Mouse (Mus musculus) ES-Bruce4 (cell line): ENCODE data around the gene Gm8206. TPM values are rescaled to one million over a fixed set of nuclear protein-coding genes. Genes with fewer than 3 reads are reported as not detected.
"Not testable (repeated sequence)": the region's sequence is repeated elsewhere in the genome, so short reads cannot be mapped to it uniquely, and the experiment has no call there.

Experiments
- H3K27ac ChIP-seq: 2 replicates; pipeline ENCODE4 v1.5.1; 2012; ENCODE audit warnings: low read length, inconsistent platforms; ENCODE audit not compliant: insufficient read depth
- H3K27me3 ChIP-seq: 2 replicates; pipeline ENCODE4 v1.6.1; 2012; ENCODE audit warnings: mild to moderate bottlenecking, low read length, inconsistent platforms; ENCODE audit not compliant: control insufficient read depth, poor library complexity, insufficient read depth, severe bottlenecking
- H3K36me3 ChIP-seq: 2 replicates; pipeline ENCODE4 v1.6.1; 2012; ENCODE audit warnings: inconsistent platforms, mild to moderate bottlenecking, low read length, moderate library complexity; ENCODE audit not compliant: control insufficient read depth, poor library complexity, insufficient read depth, severe bottlenecking
- H3K4me1 ChIP-seq: one replicate; pipeline ENCODE4 v1.8.1; 2011; ENCODE audit warnings: low read length; ENCODE audit not compliant: control insufficient read depth, insufficient read depth
- H3K4me3 ChIP-seq: 2 replicates; pipeline ENCODE4 v1.5.1; 2011; ENCODE audit warnings: low read depth, mild to moderate bottlenecking, low read length
- H3K9ac ChIP-seq: 2 replicates; pipeline ENCODE4 v1.6.1; 2012; ENCODE audit warnings: low read depth, mild to moderate bottlenecking, inconsistent platforms; ENCODE audit not compliant: poor library complexity, severe bottlenecking
- H3K9me3 ChIP-seq: replicated peaks from 2 replicates; pipeline ENCODE4 v1.6.1; 2012; ENCODE audit warnings: mild to moderate bottlenecking, low read length, inconsistent platforms; ENCODE audit not compliant: control insufficient read depth, poor library complexity, insufficient read depth, severe bottlenecking
- CTCF ChIP-seq: IDR thresholded peaks from one replicate; pipeline ENCODE4 v1.8.1; 2011; ENCODE audit warnings: low read depth, low read length
- polyA plus RNA-seq: library from polyadenylated mRNA; stranded (reverse); fragments of >200 nt; gene quantifications from 2 replicates; pipeline ENCODE4 v1.2.4, GENCODE M21; 2011; ENCODE audit warnings: low read depth; ENCODE audit not compliant: missing spikeins, insufficient read depth, insufficient read length

The Gm8206 gene
- polyA plus RNA-seq, result 0.90 and 2.8 TPM in 2 replicates

- not testable (repeated sequence) for H3K4me1 ChIP-seq, H3K4me3 ChIP-seq, H3K9ac ChIP-seq, H3K36me3 ChIP-seq, H3K27me3 ChIP-seq, H3K9me3 ChIP-seq, H3K27ac ChIP-seq
Measured at GRCm38 (mm10) chr14:6093842-6094241, at the start of gene Gm8206. TSS of gene Gm8206 (minus strand) at chr14:6093942.

GRCm38 (mm10) chr14:6125707-6126106 lies 32.0 kb upstream of the Gm8206 start, which contains the start of gene Gm3476:
TSS of gene Gm3476 (minus strand) at chr14:6125807.
- not testable (repeated sequence) for H3K4me3 ChIP-seq, H3K4me1 ChIP-seq, H3K36me3 ChIP-seq, H3K27me3 ChIP-seq, H3K9ac ChIP-seq, H3K27ac ChIP-seq, H3K9me3 ChIP-seq

GRCm38 (mm10) chr14:6108272-6108925 lies 14.7 kb upstream of the Gm8206 start, which contains the start of gene Gm3468:
TSS of gene Gm3468 (minus strand) at chr14:6108665.
- H3K9ac ChIP-seq, result peak within 1 kb of the TSS; percentile 35; the same call in 1 of the 2 replicates
- H3K36me3 ChIP-seq, H3K27me3 ChIP-seq, H3K27ac ChIP-seq, H3K9me3 ChIP-seq, H3K4me1 ChIP-seq: not testable (repeated sequence)
- TF ChIP-seq CTCF, result peak; percentile 27
- peak within 1 kb of the TSS; percentile 61 for H3K4me3 ChIP-seq

- not testable (repeated sequence) for H3K27ac ChIP-seq, H3K9me3 ChIP-seq, H3K4me1 ChIP-seq, H3K9ac ChIP-seq, H3K36me3 ChIP-seq, H3K4me3 ChIP-seq, H3K27me3 ChIP-seq
Measured at GRCm38 (mm10) chr14:6107500-6107899, 13.8 kb upstream of the Gm8206 start.

GRCm38 (mm10) chr14:6058167-6058566 lies 35.6 kb downstream of the Gm8206 start, which contains the start of gene Gm6337:
TSS of gene Gm6337 (minus strand) at chr14:6058267.
- not testable (repeated sequence) for H3K27ac ChIP-seq, H3K27me3 ChIP-seq, H3K9me3 ChIP-seq, H3K9ac ChIP-seq, H3K36me3 ChIP-seq, H3K4me1 ChIP-seq, H3K4me3 ChIP-seq

- not testable (repeated sequence) for H3K27ac ChIP-seq, H3K4me1 ChIP-seq, H3K9me3 ChIP-seq, H3K9ac ChIP-seq, H3K27me3 ChIP-seq, H3K4me3 ChIP-seq, H3K36me3 ChIP-seq
Measured at GRCm38 (mm10) chr14:5987136-5987535, 106.6 kb downstream of the Gm8206 start.

- not testable (repeated sequence) for H3K4me3 ChIP-seq, H3K9me3 ChIP-seq, H3K36me3 ChIP-seq, H3K9ac ChIP-seq, H3K4me1 ChIP-seq, H3K27me3 ChIP-seq, H3K27ac ChIP-seq
Measured at GRCm38 (mm10) chr14:5979037-5979436, 114.7 kb downstream of the Gm8206 start, which contains the start of gene Gm3453. TSS of gene Gm3453 (minus strand) at chr14:5979137.

Other genes with a start within 250 kb of the Gm8206 start
- 0.93 TPM in 1 of 2 replicates, not detected in the other for gene Gm8237, start 213.6 kb downstream of the Gm8206 start, polyA plus RNA-seq
- 0.36 TPM in 1 of 2 replicates, not detected in the other for gene Gm3248, start 132.2 kb downstream of the Gm8206 start, polyA plus RNA-seq
- gene Gm3453, start 114.8 kb downstream of the Gm8206 start, polyA plus RNA-seq, result not detected in 2 replicates
- gene Gm6337, start 35.7 kb downstream of the Gm8206 start, polyA plus RNA-seq, result not detected in 2 replicates
- gene Gm3468, start 14.7 kb upstream of the Gm8206 start, polyA plus RNA-seq, result 1.0 and 1.4 TPM in 2 replicates
- not detected in 2 replicates for gene Gm3476, start 31.9 kb upstream of the Gm8206 start, polyA plus RNA-seq
- not detected in 2 replicates for gene Gm21560, start 125.3 kb upstream of the Gm8206 start, polyA plus RNA-seq
- gene Gm3411, start 193.3 kb upstream of the Gm8206 start, polyA plus RNA-seq, result 0.64 and 1.7 TPM in 2 replicates
- not detected in 2 replicates for gene Gm21103, start 210.9 kb upstream of the Gm8206 start, polyA plus RNA-seq
- not detected in 2 replicates for gene Gm3618, start 249.7 kb upstream of the Gm8206 start, polyA plus RNA-seq